Mouse (Mus musculus): ENCODE results near the gene Aplp1. TPM values are rescaled to one million over a fixed set of nuclear protein-coding genes. Genes with fewer than 3 reads are reported as not detected.

The Aplp1 gene
- polyA plus RNA-seq, 1 experiment from 2014 or later = 467 TPM

GRCm38 (mm10) chr7:30454259-30454658 lies 8.9 kb upstream of the Aplp1 start:
- ATAC-seq (no peak), DNase-seq (ENCODE audit: low spot score) (no peak)
- no peak overlapping the region for H3K4me3 ChIP-seq (ENCODE audit: low read depth, low read length)
- H3K9ac ChIP-seq (ENCODE audit: low read length) = no peak overlapping the region
- peaks cover 66% of the 10 kb centered on the region for H3K27me3 ChIP-seq (replicated peaks; ENCODE audit: control insufficient read depth, insufficient read depth, low read length)
- no peaks in the 10 kb centered on the region for H3K9me3 ChIP-seq (replicated peaks; ENCODE audit: control insufficient read depth, low read length)
- no peak overlapping the region for H3K27ac ChIP-seq (ENCODE audit: low read depth, low read length)
- no peaks in the 10 kb centered on the region for H3K36me3 ChIP-seq (ENCODE audit: control insufficient read depth, insufficient read depth, low read length)
- peaks cover 5% of the 10 kb centered on the region for H3K4me1 ChIP-seq (ENCODE audit: control insufficient read depth, insufficient read depth, low read length)
- WGBS = 14% methylated on average over 6 of the region's 6 CpGs
- H3K4me2 ChIP-seq (ENCODE audit: low read length) = no peak overlapping the region

- ATAC-seq = no peak
- Histone ChIP-seq H3K4me1 (ENCODE audit: control insufficient read depth, insufficient read depth, low read length) (peaks cover 5% of the 10 kb centered on the region), H3K9me3 (replicated peaks; ENCODE audit: control insufficient read depth, low read length) (no peaks in the 10 kb centered on the region), H3K4me2 (ENCODE audit: low read length) (no peak overlapping the region), H3K27me3 (replicated peaks; ENCODE audit: control insufficient read depth, insufficient read depth, low read length) (peaks cover 62% of the 10 kb centered on the region), H3K9ac (ENCODE audit: low read length) (no peak overlapping the region), H3K36me3 (ENCODE audit: control insufficient read depth, insufficient read depth, low read length) (no peaks in the 10 kb centered on the region), H3K27ac (ENCODE audit: low read depth, low read length) (no peak overlapping the region), H3K4me3 (ENCODE audit: low read depth, low read length) (no peak overlapping the region)
- DNase-seq (ENCODE audit: low spot score) = no peak
- WGBS = 1% methylated on average over 25 of the region's 25 CpGs
Measured at GRCm38 (mm10) chr7:30453766-30454165, 8.4 kb upstream of the Aplp1 start.

GRCm38 (mm10) chr7:30453327-30453726 lies 8.0 kb upstream of the Aplp1 start:
- Histone ChIP-seq H3K4me3 (ENCODE audit: low read depth, low read length) (no peak overlapping the region), H3K27me3 (replicated peaks; ENCODE audit: control insufficient read depth, insufficient read depth, low read length) (peaks cover 58% of the 10 kb centered on the region)

GRCm38 (mm10) chr7:30450241-30450640 lies 4.9 kb upstream of the Aplp1 start:
- H3K27me3 ChIP-seq (replicated peaks; ENCODE audit: control insufficient read depth, insufficient read depth, low read length) = peaks cover 28% of the 10 kb centered on the region
- no peaks in the 10 kb centered on the region for H3K36me3 ChIP-seq (ENCODE audit: control insufficient read depth, insufficient read depth, low read length)
- H3K4me3 ChIP-seq (ENCODE audit: low read depth, low read length) = no peak overlapping the region
- H3K4me1 ChIP-seq (ENCODE audit: control insufficient read depth, insufficient read depth, low read length) = peaks cover 4% of the 10 kb centered on the region; the same call in 1 of the 2 replicates
- no peak overlapping the region for H3K9ac ChIP-seq (ENCODE audit: low read length)
- H3K27ac ChIP-seq (ENCODE audit: low read depth, low read length) = no peak overlapping the region
- ATAC-seq (no peak), DNase-seq (ENCODE audit: low spot score) (no peak)
- H3K9me3 ChIP-seq (replicated peaks; ENCODE audit: control insufficient read depth, low read length) = no peaks in the 10 kb centered on the region
- whole genome bisulfite sequencing = 79% methylated on average over 7 of the region's 7 CpGs
- H3K4me2 ChIP-seq (ENCODE audit: low read length) = no peak overlapping the region

More at GRCm38 (mm10) chr7:30453327-30453726, 8.0 kb upstream of the Aplp1 start:
- H3K4me1 ChIP-seq (ENCODE audit: control insufficient read depth, insufficient read depth, low read length) = peaks cover 5% of the 10 kb centered on the region
- ATAC-seq = no peak
- no peaks in the 10 kb centered on the region for H3K9me3 ChIP-seq (replicated peaks; ENCODE audit: control insufficient read depth, low read length)
- no peak overlapping the region for H3K4me2 ChIP-seq (ENCODE audit: low read length)
- H3K9ac ChIP-seq (ENCODE audit: low read length) = no peak overlapping the region
- no peaks in the 10 kb centered on the region for H3K36me3 ChIP-seq (ENCODE audit: control insufficient read depth, insufficient read depth, low read length)
- WGBS = 16% methylated on average over 25 of the region's 25 CpGs
- DNase-seq (ENCODE audit: low spot score) = no peak
- no peak overlapping the region for H3K27ac ChIP-seq (ENCODE audit: low read depth, low read length)

- Histone ChIP-seq H3K27me3 (replicated peaks; ENCODE audit: control insufficient read depth, insufficient read depth, low read length) (no peaks in the 10 kb centered on the region), H3K9me3 (replicated peaks; ENCODE audit: control insufficient read depth, low read length) (no peaks in the 10 kb centered on the region), H3K4me2 (ENCODE audit: low read length) (peak overlapping the region; percentile 81), H3K4me1 (ENCODE audit: control insufficient read depth, insufficient read depth, low read length) (peaks cover 14% of the 10 kb centered on the region), H3K9ac (ENCODE audit: low read length) (peak overlapping the region; percentile 93), H3K36me3 (ENCODE audit: control insufficient read depth, insufficient read depth, low read length) (peaks cover 38% of the 10 kb centered on the region), H3K4me3 (ENCODE audit: low read depth, low read length) (peak overlapping the region; percentile 84), H3K27ac (ENCODE audit: low read depth, low read length) (peak overlapping the region; percentile 96)
- DNase-seq (ENCODE audit: low spot score) = peak; percentile 92
- 0% methylated on average over 38 of the region's 38 CpGs for WGBS
- peak; percentile 64 for ATAC-seq
Measured at GRCm38 (mm10) chr7:30444154-30444970, 973 bp downstream of the Aplp1 start.

- 16% methylated on average over 9 of the region's 9 CpGs for WGBS
- ATAC-seq (no peak), DNase-seq (ENCODE audit: low spot score) (peak; percentile 53)
- Histone ChIP-seq H3K4me3 (ENCODE audit: low read depth, low read length) (peak overlapping the region; percentile 84), H3K27me3 (replicated peaks; ENCODE audit: control insufficient read depth, insufficient read depth, low read length) (no peaks in the 10 kb centered on the region), H3K27ac (ENCODE audit: low read depth, low read length) (no peak overlapping the region), H3K4me2 (ENCODE audit: low read length) (peak overlapping the region; percentile 81), H3K36me3 (ENCODE audit: control insufficient read depth, insufficient read depth, low read length) (peaks cover 45% of the 10 kb centered on the region), H3K9me3 (replicated peaks; ENCODE audit: control insufficient read depth, low read length) (no peaks in the 10 kb centered on the region), H3K4me1 (ENCODE audit: control insufficient read depth, insufficient read depth, low read length) (peaks cover 14% of the 10 kb centered on the region), H3K9ac (ENCODE audit: low read length) (peak overlapping the region; percentile 93)
Measured at GRCm38 (mm10) chr7:30443696-30444095, 1.6 kb downstream of the Aplp1 start.

- H3K4me1 ChIP-seq (ENCODE audit: control insufficient read depth, insufficient read depth, low read length) = peaks cover 10% of the 10 kb centered on the region
- H3K27ac ChIP-seq (ENCODE audit: low read depth, low read length) = no peak overlapping the region
- peaks cover 70% of the 10 kb centered on the region for H3K36me3 ChIP-seq (ENCODE audit: control insufficient read depth, insufficient read depth, low read length)
- H3K4me2 ChIP-seq (ENCODE audit: low read length) = no peak overlapping the region
- H3K9me3 ChIP-seq (replicated peaks; ENCODE audit: control insufficient read depth, low read length) = no peaks in the 10 kb centered on the region
- DNase-seq (ENCODE audit: low spot score) (peak; percentile 66), ATAC-seq (no peak)
- H3K4me3 ChIP-seq (ENCODE audit: low read depth, low read length) = no peak overlapping the region
- WGBS = 30% methylated on average over 2 of the region's 5 CpGs
- H3K27me3 ChIP-seq (replicated peaks; ENCODE audit: control insufficient read depth, insufficient read depth, low read length) = no peaks in the 10 kb centered on the region
- H3K9ac ChIP-seq (ENCODE audit: low read length) = no peak overlapping the region
Measured at GRCm38 (mm10) chr7:30440697-30441096, 4.6 kb downstream of the Aplp1 start.

GRCm38 (mm10) chr7:30439734-30440133 lies 5.6 kb downstream of the Aplp1 start:
- no peak overlapping the region for H3K27ac ChIP-seq (ENCODE audit: low read depth, low read length)
- H3K27me3 ChIP-seq (replicated peaks; ENCODE audit: control insufficient read depth, insufficient read depth, low read length) = no peaks in the 10 kb centered on the region
- ATAC-seq (no peak), DNase-seq (ENCODE audit: low spot score) (no peak)
- H3K4me2 ChIP-seq (ENCODE audit: low read length) = no peak overlapping the region
- peaks cover 10% of the 10 kb centered on the region for H3K4me1 ChIP-seq (ENCODE audit: control insufficient read depth, insufficient read depth, low read length)
- 82% methylated on average over 13 of the region's 13 CpGs for WGBS
- H3K9me3 ChIP-seq (replicated peaks; ENCODE audit: control insufficient read depth, low read length) = no peaks in the 10 kb centered on the region
- H3K36me3 ChIP-seq (ENCODE audit: control insufficient read depth, insufficient read depth, low read length) = peaks cover 80% of the 10 kb centered on the region
- no peak overlapping the region for H3K4me3 ChIP-seq (ENCODE audit: low read depth, low read length)
- H3K9ac ChIP-seq (ENCODE audit: low read length) = no peak overlapping the region

- H3K4me3 ChIP-seq (ENCODE audit: low read depth, low read length) = no peak overlapping the region
- no peak overlapping the region for H3K9ac ChIP-seq (ENCODE audit: low read length)
- H3K4me2 ChIP-seq (ENCODE audit: low read length) = no peak overlapping the region
- WGBS = 16% methylated on average over 10 of the region's 10 CpGs
- H3K4me1 ChIP-seq (ENCODE audit: control insufficient read depth, insufficient read depth, low read length) = no peaks in the 10 kb centered on the region
- no peak overlapping the region for H3K27ac ChIP-seq (ENCODE audit: low read depth, low read length)
- no peak for ATAC-seq
- no peak for DNase-seq (ENCODE audit: low spot score)
- peaks cover 67% of the 10 kb centered on the region for H3K36me3 ChIP-seq (ENCODE audit: control insufficient read depth, insufficient read depth, low read length)
- no peaks in the 10 kb centered on the region for H3K9me3 ChIP-seq (replicated peaks; ENCODE audit: control insufficient read depth, low read length)
- H3K27me3 ChIP-seq (replicated peaks; ENCODE audit: control insufficient read depth, insufficient read depth, low read length) = no peaks in the 10 kb centered on the region
Measured at GRCm38 (mm10) chr7:30436879-30437278, 8.5 kb downstream of the Aplp1 start.

All from forebrain, embryonic 14.5 days (tissue).